Mouse (Mus musculus) regulatory T cell (primary cell): ENCODE measurements around the gene Ccdc92b.
"Not testable (repeated sequence)": the region's sequence is repeated elsewhere in the genome, so short reads cannot be mapped to it uniquely, and the experiment has no call there.

Source experiments
- in situ Hi-C: fragments of 300-600 bp; cut with MboI, MseI; formaldehyde crosslinking; loops from one replicate; pipeline ENCODE4 v1.15.1; 2025; ENCODE audit warnings: high pct_unique_total_duplicates

Gene Ccdc92b

GRCm38 (mm10) chr11:74619201-74619955 lies at the start of gene Ccdc92b:
TSS of gene Ccdc92b (plus strand) at chr11:74619605.
- in situ Hi-C loops = no loop called here

GRCm38 (mm10) chr11:74569735-74570134 lies 49.7 kb upstream of the Ccdc92b start:
- in situ Hi-C loops = loop anchor here (25.0 kb wide), 1 partner anchor 1018 kb away; the partner anchor contains the start of gene Pitpna

GRCm38 (mm10) chr11:74572459-74573061 lies 46.8 kb upstream of the Ccdc92b start:
- in situ Hi-C loops = loop anchor here (25.0 kb wide), 1 partner anchor 1015 kb away; the partner anchor contains the start of gene Pitpna

- in situ Hi-C loops = loop anchor here (25.0 kb wide), 1 partner anchor 1012 kb away; the partner anchor contains the start of gene Pitpna
Measured at GRCm38 (mm10) chr11:74574768-74575434, 44.5 kb upstream of the Ccdc92b start.

GRCm38 (mm10) chr11:74575940-74576339 lies 43.5 kb upstream of the Ccdc92b start:
- in situ Hi-C loops = no loop called here

GRCm38 (mm10) chr11:74577068-74577467 lies 42.3 kb upstream of the Ccdc92b start:
- in situ Hi-C loops = no loop called here

GRCm38 (mm10) chr11:74581333-74581732 lies 38.1 kb upstream of the Ccdc92b start:
- in situ Hi-C loops = not testable (repeated sequence)

GRCm38 (mm10) chr11:74582464-74582863 lies 36.9 kb upstream of the Ccdc92b start:
- in situ Hi-C loops = no loop called here

- in situ Hi-C loops = no loop called here
Measured at GRCm38 (mm10) chr11:74583824-74584349, 35.5 kb upstream of the Ccdc92b start.

GRCm38 (mm10) chr11:74584946-74585723 lies 34.3 kb upstream of the Ccdc92b start:
- in situ Hi-C loops = no loop called here

GRCm38 (mm10) chr11:74586401-74586800 lies 33.0 kb upstream of the Ccdc92b start:
- in situ Hi-C loops = no loop called here

- in situ Hi-C loops = no loop called here
Measured at GRCm38 (mm10) chr11:74589401-74590238, 29.8 kb upstream of the Ccdc92b start.

- in situ Hi-C loops = no loop called here
Measured at GRCm38 (mm10) chr11:74590239-74590596, 29.2 kb upstream of the Ccdc92b start.

- in situ Hi-C loops = no loop called here
Measured at GRCm38 (mm10) chr11:74590691-74591090, 28.7 kb upstream of the Ccdc92b start.

- in situ Hi-C loops = no loop called here
Measured at GRCm38 (mm10) chr11:74592246-74592645, 27.2 kb upstream of the Ccdc92b start.

GRCm38 (mm10) chr11:74597283-74597989 lies 22.0 kb upstream of the Ccdc92b start:
- in situ Hi-C loops = no loop called here

- in situ Hi-C loops = no loop called here
Measured at GRCm38 (mm10) chr11:74597990-74598337, 21.4 kb upstream of the Ccdc92b start.

GRCm38 (mm10) chr11:74602286-74602685 lies 17.1 kb upstream of the Ccdc92b start:
- in situ Hi-C loops = no loop called here

- in situ Hi-C loops = no loop called here
Measured at GRCm38 (mm10) chr11:74610068-74610467, 9.3 kb upstream of the Ccdc92b start.
